In genomic region chr6:39551981-39552636, GRCm38 (mm10) we compare ENCODE assay signal across 13 mouse cellular contexts. TPM values are rescaled to one million over a fixed set of nuclear protein-coding genes. Genes with fewer than 3 reads are reported as not detected.
DNase-seq lines count a peak whose midpoint lies in the region; ATAC-seq and TF ChIP-seq lines count a peak whose summit lies in the region.
"Had no signal": no experiment of that assay in that cellular context is flagged by ENCODE, and none has a peak within 500 bp of the region (broad histone marks: within the 10 kb centered on the region; RNA-seq: fewer than 3 reads in every experiment).

No protein-coding gene starts in this region.

- peaks cover 53% of the 10 kb centered on the region for H3K4me1 ChIP-seq in kidney, embryonic 15.5 days
- H3K4me1 ChIP-seq in kidney, adult 2 months (ENCODE audit: control insufficient read depth, insufficient read depth, low read length): no peaks in the 10 kb centered on the region
- H3K4me1 ChIP-seq in bone marrow macrophage, adult 2 months (ENCODE audit: control insufficient read depth, insufficient read depth, low read length): peaks cover 41% of the 10 kb centered on the region

- ATAC-seq in kidney, embryonic 15.5 days (replicated peaks; ENCODE audit: low FRiP score): no peak

- H3K9ac ChIP-seq in kidney, embryonic 15.5 days: no peak overlapping the region

- H3K27ac ChIP-seq in kidney, embryonic 15.5 days: 0 out of 2 replicates have a peak overlapping the region, but pooled peaks have one; percentile 52
- no peak overlapping the region for H3K27ac ChIP-seq in kidney, adult 2 months (ENCODE audit: insufficient read depth, low read depth, low read length)
- H3K27ac ChIP-seq in bone marrow macrophage, adult 2 months (ENCODE audit: insufficient read depth, low read depth, low read length): peak overlapping the region; percentile 79

- no peaks in the 10 kb centered on the region for H3K9me3 ChIP-seq in kidney, embryonic 15.5 days (replicated peaks)

- H3K36me3 ChIP-seq in kidney, embryonic 15.5 days: peaks cover 6% of the 10 kb centered on the region; the same call in 1 of the 2 replicates
- H3K36me3 ChIP-seq in kidney, adult 2 months (ENCODE audit: control insufficient read depth, insufficient read depth, low read length): no peaks in the 10 kb centered on the region

- no peak for TF ChIP-seq POLR2A in kidney, adult 2 months (IDR thresholded peaks at IDR 0.05; ENCODE audit: low read depth, low read length)
- TF ChIP-seq POLR2A in bone marrow macrophage, adult 2 months (IDR thresholded peaks at IDR 0.05; ENCODE audit: borderline replicate concordance, low read depth, low read length): no peak

- H3K4me2 ChIP-seq in kidney, embryonic 15.5 days: no peak overlapping the region

- no peak overlapping the region for H3K4me3 ChIP-seq in kidney, embryonic 15.5 days (replicated peaks)
- no peak overlapping the region for H3K4me3 ChIP-seq in kidney, adult 2 months (ENCODE audit: insufficient read depth, low read depth, low read length)
- H3K4me3 ChIP-seq in bone marrow macrophage, adult 2 months (ENCODE audit: insufficient read depth, low read length): no peak overlapping the region; the same call in 1 of the 2 replicates

- peak; percentile 57 for DNase-seq in adrenal gland, postnatal 10 days
- no peak for DNase-seq in adrenal gland, adult 18-20 months (ENCODE audit: low spot score in 2 of 2)
- DNase-seq in kidney, adult 2 months: no peak
- peak; percentile 15 to 32 for DNase-seq in B cell, adult 2 months
- DNase-seq in urinary bladder, adult 18-20 months (ENCODE audit: low spot score in 2 of 2): no peak
- no peak for DNase-seq in cerebellum, postnatal 10 days
- DNase-seq: cerebellum, adult 11 months; lung, adult 18-20 months had no signal

- no peak for TF ChIP-seq CTCF in kidney, adult 2 months (conservative IDR thresholded peaks at IDR 0.05; ENCODE audit: insufficient read depth, insufficient read length, low read depth, low read length)
- TF ChIP-seq CTCF in bone marrow macrophage, adult 2 months (IDR thresholded peaks at IDR 0.05; ENCODE audit: low read depth, low read length): no peak

- 34% methylated on average over 8 of the region's 8 CpGs for WGBS in kidney, embryonic 15.5 days
- WGBS in kidney, adult 2 months: 46% methylated on average over 8 of the region's 8 CpGs

- no peaks in the 10 kb centered on the region for H3K27me3 ChIP-seq in kidney, embryonic 15.5 days
- H3K27me3 ChIP-seq in kidney, adult 2 months (replicated peaks; ENCODE audit: control insufficient read depth, insufficient read depth, low read length): no peaks in the 10 kb centered on the region

RNA-seq across cellular contexts. Expression of gene Dennd2a, which starts 5.6 kb away (rescaled TPM):
- 10 to 100 TPM; 14.3 to 16.0 TPM for total RNA-seq in adrenal gland, postnatal 10 days (2021)
- total RNA-seq in adrenal gland, adult 18-20 months (2021): 10 to 100 TPM in 1 of 2 experiments, 1 to 10 TPM in 1; 6.2 to 10.8 TPM
- 23.5 and 24.0 TPM in 2 replicates for polyA plus RNA-seq in kidney, embryonic 15.5 days (2015; fragmentation: Nextera tagmentation; extraction: Ambion mirVana)
- polyA plus RNA-seq in kidney, adult 2 months (2012; rRNA removed): 6.3 and 6.6 TPM in 2 replicates
- polyA plus RNA-seq in bone marrow macrophage, adult 2 months (2012; ENCODE audit: insufficient read depth, insufficient read length, missing spikeins): 4.3 and 5.0 TPM in 2 replicates
- total RNA-seq: monocyte, adult 5-6 weeks had no signal

RNA-seq across cellular contexts. Expression of gene Adck2, which starts 21.6 kb away (rescaled TPM):
- total RNA-seq in adrenal gland, postnatal 10 days (2021): 10 to 100 TPM; 22.2 to 35.0 TPM
- total RNA-seq in adrenal gland, adult 18-20 months (2021): 10 to 100 TPM; 24.1 to 24.2 TPM
- 27.4 TPM in 2 replicates for polyA plus RNA-seq in kidney, embryonic 15.5 days (2015; fragmentation: Nextera tagmentation; extraction: Ambion mirVana)
- 11.0 and 15.3 TPM in 2 replicates for polyA plus RNA-seq in kidney, adult 2 months (2012; rRNA removed)
- polyA plus RNA-seq in bone marrow macrophage, adult 2 months (2012; ENCODE audit: insufficient read depth, insufficient read length, missing spikeins): 17.1 and 21.2 TPM in 2 replicates

RNA-seq across cellular contexts. Expression of gene Gm42420, which starts 33.4 kb away (rescaled TPM):
- 1 to 10 TPM; 1.0 to 1.3 TPM for total RNA-seq in adrenal gland, postnatal 10 days (2021)
- total RNA-seq in adrenal gland, adult 18-20 months (2021): under 1 TPM in 1 of 2 experiments, not detected in 1; 0.89 TPM
- 2.2 TPM in 1 of 2 replicates, not detected in the other for polyA plus RNA-seq in kidney, embryonic 15.5 days (2015; fragmentation: Nextera tagmentation; extraction: Ambion mirVana)
- 1.4 and 1.8 TPM in 2 replicates for polyA plus RNA-seq in kidney, adult 2 months (2012; rRNA removed)
- polyA plus RNA-seq in bone marrow macrophage, adult 2 months (2012; ENCODE audit: insufficient read depth, insufficient read length, missing spikeins): not detected in 2 replicates
- total RNA-seq: monocyte, adult 5-6 weeks had no signal
- polyA plus RNA-seq: embryonic facial prominence, embryonic 14.5 days; heart, embryonic 16.5 days had no signal

RNA-seq across cellular contexts. Expression of gene Ndufb2, which starts 40.3 kb away (rescaled TPM):
- 100 to 1,000 TPM; 335 to 373 TPM for total RNA-seq in adrenal gland, postnatal 10 days (2021)
- total RNA-seq in adrenal gland, adult 18-20 months (2021): 100 to 1,000 TPM; 200 to 263 TPM
- 347 and 379 TPM in 2 replicates for polyA plus RNA-seq in kidney, embryonic 15.5 days (2015; fragmentation: Nextera tagmentation; extraction: Ambion mirVana)
- polyA plus RNA-seq in kidney, adult 2 months (2012; rRNA removed): 513 and 602 TPM in 2 replicates
- polyA plus RNA-seq in bone marrow macrophage, adult 2 months (2012; ENCODE audit: insufficient read depth, insufficient read length, missing spikeins): 68.1 and 70.5 TPM in 2 replicates

Comparison
In these comparisons a context has a peak if more than half of its experiments do, and no peak if none do; other contexts are left out.
1. DNase-seq: peak in adrenal gland, postnatal 10 days (single experiment) and B cell, adult 2 months (2 of 2); none in adrenal gland, adult 18-20 months (0 of 2), kidney, adult 2 months (single experiment), urinary bladder, adult 18-20 months (0 of 2) and cerebellum, postnatal 10 days (0 of 2).